Mouse (Mus musculus) left cerebral cortex, postnatal 14 days (tissue): Measurements from ENCODE around the gene Zgpat. TPM values are rescaled to one million over a fixed set of nuclear protein-coding genes. Genes with fewer than 3 reads are reported as not detected.

Experiments
- DNase-seq, 2 experiments: peaks; one replicate each; pipeline ENCODE4 v3.0.0; 2021 to 2022; ENCODE audit warnings: low spot score in 2 of 2, mixed read lengths in 1 of 2
- intact Hi-C: fragments of 180-260 bp; cut with DNase I; formaldehyde crosslinking; loops from one replicate; pipeline ENCODE4 v1.15.1; 2025
- total RNA-seq, 2 experiments: library from RNA; stranded (reverse); gene quantifications; 2 replicates each; pipeline ENCODE4 v1.2.3; 2021

Gene Zgpat
- total RNA-seq, 2 experiments from 2014 or later = 62.1 to 63.3 TPM

DNA sequence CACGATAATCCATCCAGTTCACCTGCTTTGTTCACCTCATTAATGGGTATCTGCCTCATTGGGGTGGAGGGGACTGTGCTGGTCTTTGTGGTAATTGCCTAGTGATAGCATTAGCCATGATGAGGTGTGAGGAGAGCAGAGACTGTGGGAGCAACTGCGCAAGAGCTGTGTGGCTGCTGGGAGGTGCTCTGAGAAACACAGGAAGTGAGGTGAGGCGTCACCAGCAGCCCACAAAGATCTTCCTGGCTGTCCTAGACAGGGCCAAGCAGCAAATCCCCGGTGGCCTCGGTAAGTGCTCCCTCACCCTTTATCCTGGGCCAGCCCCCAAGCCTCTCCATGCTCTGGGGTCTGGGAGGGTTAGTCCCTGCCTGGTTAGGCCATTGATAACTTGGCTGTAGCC, 16.4 kb downstream of the Zgpat start:
- no peak for DNase-seq
- intact Hi-C loops = no loop called here

DNA sequence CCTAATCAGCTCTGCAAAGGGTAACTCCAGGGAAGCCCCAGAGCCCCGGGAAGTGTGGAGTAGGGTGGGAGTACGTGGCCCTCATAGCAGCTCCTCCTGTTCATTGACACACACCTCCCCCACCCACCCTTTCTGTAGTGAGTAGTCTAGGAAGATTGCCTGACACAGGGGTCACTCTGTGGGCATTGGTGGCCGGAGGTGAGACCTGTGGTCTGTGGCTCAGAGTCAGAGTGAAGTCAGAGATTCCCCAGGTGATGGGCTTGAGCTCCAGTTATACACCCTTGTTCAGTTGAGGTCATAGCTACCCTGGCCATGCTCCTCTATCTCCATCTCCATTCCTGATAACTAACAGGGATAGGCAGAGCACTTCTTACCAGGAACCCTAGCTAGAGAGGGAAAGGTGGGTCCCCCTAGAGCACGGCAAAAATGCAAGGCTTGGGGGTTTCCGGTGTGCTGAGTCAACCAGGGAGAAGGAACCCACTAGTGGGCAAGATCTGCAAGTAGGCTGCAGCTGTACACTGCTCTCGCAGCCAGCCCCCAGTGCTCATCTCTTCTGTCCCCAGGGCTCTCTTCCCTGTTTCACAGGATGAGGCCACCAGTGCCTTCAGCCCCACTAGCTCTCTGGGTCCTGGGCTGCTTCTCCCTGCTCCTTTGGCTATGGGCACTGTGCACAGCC, 17.0 kb downstream of the Zgpat start:
- intact Hi-C loops = no loop called here
- no peak for DNase-seq

DNA sequence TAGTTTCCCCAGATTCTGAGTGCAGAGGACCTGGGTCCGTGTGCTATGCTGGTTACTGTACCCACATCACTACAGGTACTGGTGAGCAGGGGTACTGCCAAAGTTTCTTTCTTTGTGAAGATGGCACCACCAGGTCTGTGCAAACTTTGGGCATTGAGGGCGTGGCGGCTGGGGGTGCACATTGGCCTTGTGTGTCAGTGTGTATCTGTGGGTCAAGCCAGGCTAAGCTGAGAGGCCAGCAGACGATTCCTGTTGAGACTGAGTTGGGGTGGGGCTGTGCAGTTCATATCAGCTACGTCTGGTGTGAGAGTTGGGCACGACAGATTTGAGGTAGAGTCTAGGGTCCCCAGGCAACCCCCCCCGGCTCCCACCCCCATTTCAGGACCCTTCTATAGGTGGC, 19.7 kb downstream of the Zgpat start:
- intact Hi-C loops = no loop called here
- no peak for DNase-seq

DNA sequence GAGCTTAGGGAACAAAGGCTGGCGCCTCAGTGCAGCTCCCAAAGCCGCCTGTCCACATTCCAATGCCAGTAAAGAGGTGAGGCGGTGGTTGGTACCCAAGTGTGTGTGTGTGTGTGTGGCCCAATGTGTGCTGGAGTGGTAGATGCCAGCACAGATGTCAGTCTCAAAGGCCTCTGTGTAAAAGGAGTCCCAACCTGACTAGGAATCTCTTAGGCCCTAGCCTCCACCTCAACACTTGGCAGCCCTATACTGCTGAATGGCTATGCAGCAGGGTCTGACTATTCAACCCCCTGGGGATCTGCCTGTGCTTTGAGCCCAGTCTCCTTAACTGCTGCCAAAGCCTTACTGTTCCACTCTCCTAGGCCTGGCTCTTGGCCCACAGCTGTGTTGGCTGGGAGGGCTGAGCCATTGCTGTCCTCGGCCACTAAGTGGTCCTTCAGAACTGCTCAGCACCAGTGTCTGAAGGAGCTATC, 20.2 kb downstream of the Zgpat start:
- intact Hi-C loops = no loop called here
- DNase-seq = peak in 1 of 2 experiments; percentile 40

DNA sequence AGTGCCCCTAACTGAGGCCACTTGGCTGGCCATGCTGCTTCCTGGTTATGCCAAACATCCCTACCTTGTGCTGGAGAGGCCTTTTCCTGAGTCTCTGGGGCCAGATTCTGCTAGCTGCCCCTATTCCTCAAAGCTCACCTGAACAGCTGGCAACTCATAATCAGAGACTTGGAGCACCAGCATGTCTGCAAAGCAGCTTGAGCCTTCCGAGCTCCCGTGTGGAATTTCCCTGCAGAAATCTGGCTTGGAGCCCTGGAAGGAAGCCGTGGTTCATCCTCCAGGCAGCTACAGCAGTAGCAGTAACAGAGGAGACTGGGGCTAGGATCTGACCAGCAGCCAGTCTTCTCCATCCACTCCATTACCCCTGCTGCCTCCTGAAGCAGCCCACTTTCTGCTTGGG, 21.2 kb downstream of the Zgpat start:
- DNase-seq = peak; percentile 59 to 71
- intact Hi-C loops = no loop called here

DNA sequence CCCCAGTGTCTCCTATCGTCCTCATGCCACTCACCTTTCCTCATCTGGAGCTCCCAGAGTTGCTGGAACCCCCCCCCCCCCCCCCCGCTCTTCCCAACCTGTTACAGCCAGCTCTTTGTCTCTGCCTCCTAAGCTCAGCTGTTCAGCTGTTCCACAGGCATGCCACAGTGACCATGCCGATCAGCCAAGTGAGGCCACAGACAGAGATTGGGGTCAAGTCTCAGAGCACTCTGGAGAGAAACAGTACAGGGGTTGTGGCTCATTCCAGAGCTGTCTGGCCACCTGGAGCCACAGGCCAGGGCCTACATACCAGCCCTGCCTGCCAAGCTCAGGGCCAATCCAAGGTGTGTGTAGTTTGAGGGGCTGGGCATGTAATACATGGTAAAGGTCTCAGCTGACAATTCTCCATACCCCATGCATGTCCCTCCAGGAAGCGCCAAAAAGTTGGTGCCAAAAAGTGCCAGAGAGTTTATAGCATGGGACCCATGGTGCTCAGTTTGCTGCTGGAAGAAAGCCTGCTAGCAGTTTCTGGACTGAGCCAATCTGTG, 22.0 kb downstream of the Zgpat start:
- intact Hi-C loops = no loop called here
- no peak for DNase-seq

DNA sequence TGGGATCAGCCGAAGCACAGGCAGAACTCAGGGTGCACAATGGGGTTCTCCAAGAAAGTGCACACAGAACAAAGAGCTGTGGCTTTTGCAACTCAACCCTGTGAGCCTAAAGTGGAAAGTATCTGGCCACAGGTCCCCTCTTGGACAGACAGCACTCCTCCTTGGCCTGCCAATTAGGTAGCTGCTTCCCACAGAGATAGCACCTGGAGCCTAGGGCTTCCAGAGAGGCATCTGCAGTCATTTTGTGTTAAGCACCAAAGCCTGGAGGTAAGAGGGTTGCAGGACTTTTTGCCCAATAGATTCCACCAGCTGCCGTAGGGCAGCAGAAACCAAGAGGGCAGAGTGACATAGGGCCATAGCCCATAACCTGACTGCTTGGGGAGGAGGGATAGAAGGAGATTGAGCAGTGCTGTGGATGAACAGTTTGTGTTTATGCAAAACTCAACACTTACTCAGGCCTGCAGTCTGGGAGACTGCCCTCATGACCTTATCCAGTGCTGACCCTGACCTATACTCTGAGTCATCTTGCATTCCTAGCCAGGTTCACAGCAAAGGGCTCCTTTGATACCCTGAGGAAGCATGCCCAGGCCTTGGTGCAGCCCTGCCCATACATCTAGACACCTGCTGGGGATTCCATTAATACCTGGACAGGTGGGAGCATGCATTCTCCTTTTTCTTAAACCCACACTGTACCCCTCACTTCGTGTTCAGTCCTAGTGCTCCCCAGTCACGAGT, 25.6 kb downstream of the Zgpat start:
- DNase-seq = no peak
- intact Hi-C loops = loop anchor here (5.0 kb wide), 2 partner anchors 107 to 187 kb away; partner anchors contain the start of gene Tpd52l2

DNA sequence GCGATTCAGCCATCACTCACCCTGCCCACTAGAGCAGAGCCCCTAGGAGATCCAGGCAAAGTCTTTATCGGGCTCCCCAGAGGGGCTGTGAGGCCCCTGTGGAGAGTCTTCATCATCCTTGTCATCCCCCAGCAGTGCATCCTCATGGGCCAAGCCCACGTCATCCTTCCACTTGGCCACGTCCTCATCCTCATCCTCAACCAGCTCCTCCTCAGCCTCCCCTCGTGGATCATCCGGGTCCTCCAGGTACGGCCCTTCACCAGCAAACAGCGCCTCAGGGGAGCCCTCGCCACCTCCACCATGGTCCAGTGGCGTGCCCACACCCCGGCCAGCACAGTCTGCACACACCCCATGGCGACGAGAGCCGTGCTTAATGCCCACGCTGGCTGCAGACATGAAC, 26.3 kb downstream of the Zgpat start:
- intact Hi-C loops = loop anchor here (5.0 kb wide), 2 partner anchors 106 to 186 kb away; partner anchors contain the start of gene Tpd52l2
- no peak for DNase-seq

DNA sequence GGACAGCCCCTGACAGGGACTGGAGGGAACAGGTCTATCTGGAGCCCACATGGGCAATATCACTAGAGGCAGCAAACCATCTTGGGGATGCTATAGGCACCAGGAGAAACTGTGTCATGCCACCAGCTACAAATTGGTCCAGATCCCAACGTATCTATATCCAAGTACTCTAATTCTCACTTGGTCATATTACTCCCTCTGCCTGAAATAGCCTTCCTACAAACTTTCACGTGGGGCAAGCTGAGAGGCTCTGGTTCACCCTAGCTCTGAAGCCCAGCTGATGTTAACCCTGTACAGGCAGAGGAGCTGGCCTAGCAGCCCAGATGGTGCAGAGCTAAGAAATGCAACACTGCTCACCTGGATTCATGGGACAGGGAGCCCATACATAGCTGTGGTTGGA, 26.8 kb downstream of the Zgpat start:
- no peak for DNase-seq
- intact Hi-C loops = loop anchor here (5.0 kb wide), 2 partner anchors 106 to 186 kb away; partner anchors contain the start of gene Tpd52l2

DNA sequence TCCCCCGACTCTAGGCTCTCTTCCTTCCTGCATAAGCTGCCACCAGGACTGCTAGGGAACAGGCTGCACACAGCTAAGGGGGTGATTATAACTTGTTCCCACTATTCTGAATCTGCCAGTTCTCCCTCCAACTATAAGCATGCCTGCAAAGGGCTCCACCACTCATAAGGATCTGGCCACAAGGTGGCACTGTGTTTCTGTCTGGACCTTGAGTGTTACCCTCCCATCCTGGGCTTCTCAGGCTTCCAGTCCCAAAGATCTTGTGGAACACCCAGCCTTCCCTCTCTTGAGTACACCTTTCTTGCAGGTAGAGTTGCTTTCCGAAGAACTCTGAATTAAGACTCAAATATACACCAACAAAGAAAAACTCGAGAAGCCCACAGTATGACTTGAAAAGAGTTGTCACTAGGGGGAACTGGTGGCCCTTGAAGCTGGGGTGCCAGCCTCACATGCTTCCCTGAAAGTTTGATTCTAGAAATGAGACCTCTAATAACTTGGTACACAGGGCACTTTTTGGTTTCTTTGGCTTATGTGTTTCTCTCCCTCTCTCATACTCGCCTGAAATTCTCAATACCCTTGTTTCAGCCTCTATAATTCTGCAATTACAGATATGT, 28.0 kb downstream of the Zgpat start:
- intact Hi-C loops = loop anchor here (5.0 kb wide), 2 partner anchors 105 to 185 kb away; partner anchors contain the start of gene Tpd52l2
- DNase-seq = peak; percentile 86 to 92

DNA sequence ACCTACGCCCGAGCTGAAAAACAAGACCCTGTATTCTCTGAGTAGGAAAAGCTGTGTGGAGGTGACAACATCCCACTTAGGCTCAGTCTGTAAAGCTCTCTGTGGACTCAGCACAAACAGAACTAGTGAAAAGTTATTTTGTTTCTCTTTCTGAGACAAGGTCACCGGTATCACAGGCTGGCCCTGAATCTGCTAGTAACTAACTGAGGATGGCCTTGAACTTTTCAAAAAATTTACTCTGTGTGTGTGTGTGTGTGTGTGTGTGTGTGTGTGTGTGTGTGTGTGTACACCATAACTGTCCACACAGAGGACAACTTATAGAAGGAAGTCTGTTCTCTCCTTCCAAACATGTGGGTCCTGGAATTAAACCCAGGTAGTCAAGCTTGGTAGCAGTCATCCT, 29.4 kb downstream of the Zgpat start:
- intact Hi-C loops = loop anchor here (5.0 kb wide), 2 partner anchors 103 to 183 kb away; partner anchors contain the start of gene Tpd52l2

DNA sequence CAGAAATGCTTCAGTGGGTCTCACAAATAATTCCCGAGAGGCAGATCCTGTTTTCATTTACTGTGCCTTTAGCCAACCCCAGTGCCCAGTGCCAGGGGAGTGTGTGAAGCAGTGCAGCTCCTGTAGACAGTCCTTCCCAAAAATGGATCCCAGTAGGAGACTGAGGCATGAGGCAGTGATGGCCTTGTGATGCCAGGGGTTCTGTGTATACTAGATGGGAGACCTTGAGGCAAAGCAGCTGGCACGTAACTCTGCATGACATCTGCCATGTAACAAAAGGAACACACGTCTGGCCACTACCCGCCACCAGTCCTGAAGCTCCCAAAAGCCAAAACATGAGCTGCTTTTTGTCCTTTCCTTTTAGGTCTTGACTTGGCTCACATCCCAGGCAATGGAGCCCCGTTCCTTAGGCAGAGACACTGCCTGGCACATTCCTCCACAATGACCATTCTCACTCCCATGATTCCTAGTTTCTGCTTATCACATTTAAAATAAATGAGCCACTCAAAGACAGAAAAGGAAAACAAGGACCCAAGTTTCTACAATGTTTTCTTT, 32.6 kb downstream of the Zgpat start:
- DNase-seq = no peak
- intact Hi-C loops = no loop called here

More for the DNA sequence above, 29.4 kb downstream of the Zgpat start:
- DNase-seq = no peak

DNA sequence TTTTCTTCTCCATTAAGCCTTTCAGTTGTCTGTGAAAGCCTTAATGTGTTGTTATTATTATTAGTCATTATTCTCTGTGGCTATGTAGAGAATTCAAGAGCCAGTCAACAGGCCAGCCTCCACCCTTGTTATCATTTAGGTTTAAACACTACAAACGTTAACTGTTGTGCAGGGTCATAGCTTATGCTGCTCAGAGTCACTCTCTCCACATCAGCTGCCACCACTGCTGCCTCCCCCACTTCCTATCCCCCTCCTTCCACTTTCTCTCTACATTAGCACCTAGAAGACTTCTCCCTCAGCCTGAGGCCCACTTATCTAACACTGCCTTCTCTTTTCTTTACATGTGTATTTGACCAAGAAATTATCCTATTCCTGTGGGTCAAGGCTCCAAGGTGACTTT, 36.8 kb downstream of the Zgpat start:
- no peak for DNase-seq
- intact Hi-C loops = no loop called here

DNA sequence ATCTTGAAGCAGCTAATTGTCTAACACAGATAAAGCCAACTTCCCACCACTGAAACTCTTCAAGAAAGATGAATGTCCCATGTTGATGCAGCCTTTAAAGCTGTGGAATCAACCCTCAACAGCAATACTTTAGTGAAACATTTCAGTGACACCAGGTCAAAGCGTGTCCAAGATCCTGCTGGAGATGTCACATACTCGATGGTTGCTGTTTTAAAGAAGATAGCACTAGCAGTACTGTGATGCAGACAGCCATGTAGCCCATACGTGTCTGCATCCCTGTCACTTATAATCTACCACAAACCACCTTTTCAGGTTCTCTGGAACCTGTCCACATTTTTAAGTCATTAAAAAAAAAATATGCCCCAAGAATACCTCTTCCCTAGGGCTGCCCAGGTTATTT, 39.0 kb downstream of the Zgpat start:
- intact Hi-C loops = no loop called here
- DNase-seq = no peak

DNA sequence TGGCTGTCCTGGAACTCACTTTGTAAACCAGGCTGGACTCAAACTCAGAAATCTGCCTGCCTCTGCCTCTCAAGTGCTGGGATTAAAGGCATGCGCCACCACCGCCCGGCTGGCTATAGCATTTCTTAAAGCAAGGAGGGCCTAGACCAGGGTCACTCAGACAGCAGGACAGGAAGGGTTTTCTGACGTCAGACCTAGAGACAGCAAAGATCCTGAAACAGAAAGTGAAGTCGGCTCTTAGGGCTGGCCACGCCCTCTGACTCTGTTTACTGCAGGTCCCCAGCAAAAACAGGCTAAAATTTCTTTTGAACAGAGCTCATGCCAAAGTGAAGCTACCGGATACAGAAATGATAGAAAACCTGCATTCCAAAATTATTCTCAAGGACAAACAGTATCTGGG, 44.9 kb downstream of the Zgpat start:
- DNase-seq = no peak
- intact Hi-C loops = loop anchor here (5.0 kb wide), 2 partner anchors 48 to 88 kb away; partner anchors contain the start of genes Tpd52l2 and Zbtb46

DNA sequence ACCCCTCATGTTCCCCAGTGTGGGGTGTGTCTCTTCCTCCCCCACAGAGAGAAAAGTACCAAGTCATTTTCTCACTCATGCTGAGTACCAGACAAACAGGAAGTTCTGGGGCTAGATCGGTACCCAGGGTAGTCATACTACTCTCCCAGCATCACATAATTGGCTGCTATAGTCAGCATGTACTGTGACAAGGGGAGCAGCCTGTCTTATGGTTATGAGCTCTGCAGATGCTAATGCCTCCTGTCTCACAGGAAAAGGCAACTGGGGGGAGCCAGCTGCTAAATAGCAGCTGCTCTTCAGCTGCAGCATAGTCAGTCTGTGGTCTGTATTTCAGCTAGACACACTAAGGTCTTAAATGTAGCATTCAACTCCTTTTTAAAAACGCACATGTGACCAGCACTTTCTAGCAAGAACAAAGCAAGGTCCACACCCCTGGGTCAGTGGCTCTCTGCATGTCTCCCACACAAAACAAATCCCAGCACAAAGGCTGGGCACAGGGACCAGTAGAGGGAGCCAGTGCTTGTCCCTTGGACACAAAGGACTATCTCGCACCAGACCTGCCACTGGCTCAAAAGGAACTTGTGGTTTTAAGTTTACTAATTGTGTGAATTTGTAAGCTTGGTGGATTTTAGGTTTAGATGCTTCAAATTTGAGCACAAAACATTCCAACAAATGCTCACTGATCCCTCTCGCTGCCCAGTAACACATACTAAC, 46.2 kb downstream of the Zgpat start:
- DNase-seq = peak; percentile 45 to 72
- intact Hi-C loops = loop anchor here (5.0 kb wide), 2 partner anchors 46 to 86 kb away; partner anchors contain the start of genes Tpd52l2 and Zbtb46

DNA sequence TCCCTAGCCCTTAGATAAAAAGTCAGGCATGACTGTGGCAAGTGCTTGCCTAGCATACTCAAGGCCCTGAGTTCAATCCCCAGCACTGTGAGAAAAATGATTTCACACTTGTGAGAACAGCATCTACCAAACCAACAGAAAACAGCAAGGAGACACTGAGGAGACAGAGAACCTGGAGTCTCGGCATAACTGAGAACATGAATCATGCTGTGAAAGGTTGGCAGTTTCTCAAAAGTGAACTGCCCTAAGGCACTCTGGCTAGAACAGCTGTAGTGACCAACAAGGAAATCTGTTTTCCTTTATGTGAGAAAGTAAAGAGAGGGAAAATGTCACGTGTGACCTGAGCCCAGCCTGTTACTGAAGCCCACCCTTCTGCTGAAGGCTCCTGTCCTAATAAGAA, 48.4 kb downstream of the Zgpat start:
- intact Hi-C loops = loop anchor here (5.0 kb wide), 2 partner anchors 44 to 84 kb away; partner anchors contain the start of genes Tpd52l2 and Zbtb46
- no peak for DNase-seq

DNA sequence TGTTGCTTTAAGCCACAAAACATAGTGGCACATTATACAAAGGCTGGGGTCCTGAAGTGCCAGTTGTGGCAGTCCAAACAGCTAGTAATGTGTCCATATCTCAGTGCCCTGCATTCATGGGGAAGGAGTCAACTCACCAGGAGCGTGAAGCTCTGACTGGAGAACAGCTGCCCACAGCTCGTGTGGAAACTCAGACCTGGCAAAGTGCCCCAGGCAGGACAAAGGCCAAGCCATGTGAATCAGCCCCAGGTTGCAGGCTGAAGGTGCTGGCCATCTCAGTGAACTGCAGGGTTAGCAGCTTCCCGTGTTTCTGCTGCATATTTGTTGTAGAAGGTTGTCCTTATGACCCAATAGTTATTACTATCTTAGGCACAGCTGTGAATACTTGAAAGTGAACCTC, 51.2 kb downstream of the Zgpat start:
- no peak for DNase-seq
- intact Hi-C loops = no loop called here

DNA sequence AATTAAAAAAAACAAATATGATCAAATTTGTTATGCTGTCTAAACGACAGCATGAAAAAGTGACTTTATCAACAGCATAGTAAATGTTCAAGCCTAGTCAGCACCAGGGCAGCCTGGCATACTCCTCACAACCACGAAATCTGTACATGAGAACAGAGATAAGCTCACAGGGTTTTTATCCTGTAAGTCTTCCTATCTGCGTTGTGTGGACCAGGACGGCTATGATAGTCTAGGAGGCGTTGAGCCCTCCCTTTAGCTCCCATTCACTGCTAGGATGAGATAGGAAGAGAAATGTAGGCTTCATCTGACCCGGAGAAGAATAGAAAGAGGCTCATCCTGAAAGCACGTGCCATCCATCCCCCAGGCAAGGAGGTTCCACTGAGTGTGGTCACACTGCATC, 54.6 kb downstream of the Zgpat start:
- intact Hi-C loops = no loop called here

More for the DNA sequence above, 54.6 kb downstream of the Zgpat start:
- no peak for DNase-seq
